Mouse (Mus musculus): ENCODE measurements around the gene Gnl3. TPM values are rescaled to one million over a fixed set of nuclear protein-coding genes. Genes with fewer than 3 reads are reported as not detected.

The Gnl3 gene
- polyA plus RNA-seq, 1 experiment from 2014 or later: 125 TPM

- Histone ChIP-seq H3K4me2 (no peak overlapping the region), H3K36me3 (peaks cover 32% of the 10 kb centered on the region), H3K4me1 (peaks cover 17% of the 10 kb centered on the region), H3K4me3 (no peak overlapping the region), H3K9ac (no peak overlapping the region), H3K9me3 (no peaks in the 10 kb centered on the region), H3K27me3 (no peaks in the 10 kb centered on the region), H3K27ac (no peak overlapping the region)
- WGBS: 89% methylated on average over 2 of the region's 2 CpGs
- ATAC-seq (ENCODE audit: insufficient number of reproducible peaks, insufficient read depth, low FRiP score, low TSS enrichment, low read depth): no peak
Observed at GRCm38 (mm10) chr14:31004527-31004926, 14.4 kb downstream of the Gnl3 start.

DNA sequence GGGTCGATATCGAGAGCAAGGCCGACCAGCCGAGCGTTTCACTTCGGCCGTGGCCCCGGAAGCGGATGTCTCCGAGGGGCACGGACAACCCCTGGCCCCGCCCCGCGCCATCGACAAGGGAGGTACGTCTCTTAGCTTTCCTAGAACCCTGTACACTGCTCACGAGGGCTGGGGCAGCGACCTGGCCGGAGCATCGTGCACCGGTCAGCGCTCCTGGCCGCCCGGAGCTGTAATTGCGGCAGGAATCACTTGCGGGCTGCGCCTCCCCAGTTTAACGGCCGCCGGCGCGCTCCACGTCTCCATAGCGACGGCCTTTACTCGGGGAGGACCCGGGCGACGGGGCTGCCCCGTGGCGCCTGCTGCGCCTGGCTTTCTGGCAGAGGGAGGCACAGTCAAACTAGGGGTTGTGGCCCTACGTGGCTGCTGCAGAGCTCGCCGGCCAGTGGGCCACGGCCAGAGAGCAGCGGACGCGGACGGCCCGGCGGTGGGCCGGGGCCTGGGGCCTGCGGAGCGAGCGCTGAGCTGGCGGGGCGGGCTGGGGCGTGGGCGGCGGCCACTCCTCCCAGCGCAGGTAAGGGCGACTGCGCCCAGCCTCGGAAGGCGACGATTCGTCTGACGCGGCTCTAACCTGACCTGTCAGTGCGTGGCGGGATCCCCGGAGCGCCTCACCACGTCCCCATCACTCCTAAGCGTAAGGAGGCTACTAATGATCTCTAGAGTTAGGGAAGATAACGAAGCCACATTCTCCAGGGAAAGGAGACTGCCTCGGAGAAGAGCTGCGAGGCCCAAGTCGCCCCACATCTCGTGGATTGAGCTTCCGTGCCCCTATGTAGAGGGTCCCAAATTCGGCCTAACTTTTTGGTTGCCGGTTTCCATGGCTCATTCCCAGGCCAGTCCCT, 17.4 kb downstream of the Gnl3 start, which contains the start of the genes Glt8d1 and Spcs1:
Gene Glt8d1 (plus strand): TSS at position 94 of the 899 bp plus-strand sequence.
Gene Spcs1 (minus strand): TSS at position 366 of the 899 bp plus-strand sequence.
- Histone ChIP-seq H3K27ac (peak within 1 kb of the TSS; percentile 92), H3K9ac (peak within 1 kb of the TSS; percentile 95), H3K9me3 (no peaks in the 10 kb centered on the region), H3K36me3 (peaks cover 25% of the 10 kb centered on the region), H3K4me3 (peak within 1 kb of the TSS; percentile 95), H3K27me3 (no peaks in the 10 kb centered on the region), H3K4me2 (peak within 1 kb of the TSS; percentile 76), H3K4me1 (peaks cover 17% of the 10 kb centered on the region)
- peak; percentile 92 for ATAC-seq (ENCODE audit: insufficient number of reproducible peaks, insufficient read depth, low FRiP score, low TSS enrichment, low read depth)
- under 1% methylated on average over 82 of the region's 84 CpGs for WGBS

GRCm38 (mm10) chr14:31000816-31001306, 18.1 kb downstream of the Gnl3 start:
- no peaks in the 10 kb centered on the region for H3K9me3 ChIP-seq
- WGBS: under 1% methylated on average over 21 of the region's 21 CpGs
- peaks cover 17% of the 10 kb centered on the region for H3K4me1 ChIP-seq
- peak overlapping the region; percentile 95 for H3K4me3 ChIP-seq
- ATAC-seq (ENCODE audit: insufficient number of reproducible peaks, insufficient read depth, low FRiP score, low TSS enrichment, low read depth): 0 out of 2 replicates have a peak, but pooled peaks have one; percentile 1
- no peaks in the 10 kb centered on the region for H3K27me3 ChIP-seq
- peaks cover 26% of the 10 kb centered on the region for H3K36me3 ChIP-seq
- peak overlapping the region; percentile 95 for H3K9ac ChIP-seq
- peak overlapping the region; percentile 92 for H3K27ac ChIP-seq
- peak overlapping the region; percentile 76 for H3K4me2 ChIP-seq

- peak overlapping the region; percentile 95 for H3K4me3 ChIP-seq
- H3K27ac ChIP-seq: no peak overlapping the region
- no peak for ATAC-seq (ENCODE audit: insufficient number of reproducible peaks, insufficient read depth, low FRiP score, low TSS enrichment, low read depth)
- peaks cover 17% of the 10 kb centered on the region for H3K4me1 ChIP-seq
- 61% methylated on average over 10 of the region's 10 CpGs for WGBS
- peak overlapping the region; percentile 95 for H3K9ac ChIP-seq
- peak overlapping the region; percentile 76 for H3K4me2 ChIP-seq
- H3K9me3 ChIP-seq: no peaks in the 10 kb centered on the region
- H3K36me3 ChIP-seq: peaks cover 24% of the 10 kb centered on the region
- no peaks in the 10 kb centered on the region for H3K27me3 ChIP-seq
Observed at GRCm38 (mm10) chr14:31000356-31000755, 18.6 kb downstream of the Gnl3 start.

GRCm38 (mm10) chr14:30996417-30996816, 22.5 kb downstream of the Gnl3 start:
- Histone ChIP-seq H3K9ac (no peak overlapping the region), H3K36me3 (peaks cover 23% of the 10 kb centered on the region), H3K27me3 (no peaks in the 10 kb centered on the region), H3K4me3 (no peak overlapping the region), H3K4me2 (no peak overlapping the region), H3K9me3 (no peaks in the 10 kb centered on the region), H3K4me1 (peaks cover 8% of the 10 kb centered on the region), H3K27ac (no peak overlapping the region)
- no peak for ATAC-seq (ENCODE audit: insufficient number of reproducible peaks, insufficient read depth, low FRiP score, low TSS enrichment, low read depth)

GRCm38 (mm10) chr14:30976222-30976621, 42.7 kb downstream of the Gnl3 start:
- Histone ChIP-seq H3K9ac (no peak overlapping the region), H3K4me1 (no peaks in the 10 kb centered on the region), H3K4me3 (no peak overlapping the region), H3K27me3 (no peaks in the 10 kb centered on the region), H3K36me3 (peaks cover 46% of the 10 kb centered on the region), H3K4me2 (no peak overlapping the region), H3K27ac (no peak overlapping the region), H3K9me3 (no peaks in the 10 kb centered on the region)
- ATAC-seq (ENCODE audit: insufficient number of reproducible peaks, insufficient read depth, low FRiP score, low TSS enrichment, low read depth): no peak
- 84% methylated on average over 3 of the region's 3 CpGs for WGBS

DNA sequence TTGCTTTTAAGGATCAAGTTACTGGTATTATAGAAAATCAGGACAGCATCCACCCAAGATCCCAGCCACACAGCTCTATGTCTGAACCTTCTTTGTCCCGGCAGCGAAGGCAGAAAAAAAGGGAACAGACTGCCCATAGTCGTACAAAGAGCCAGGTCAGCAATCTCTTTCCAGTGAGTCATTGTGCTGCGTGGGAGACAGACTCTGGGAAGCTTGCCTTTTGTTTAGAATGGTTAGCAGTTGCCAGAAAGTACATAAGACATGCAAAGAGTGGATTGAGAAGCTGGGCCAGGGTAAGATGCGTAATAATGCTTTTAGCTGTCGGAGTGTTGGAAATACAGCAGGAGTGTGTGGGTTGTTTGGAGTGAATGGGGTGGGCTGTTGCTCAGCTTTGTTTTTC, 44.7 kb downstream of the Gnl3 start:
- H3K4me2 ChIP-seq: no peak overlapping the region
- H3K4me3 ChIP-seq: no peak overlapping the region
- H3K9ac ChIP-seq: no peak overlapping the region
- H3K36me3 ChIP-seq: peaks cover 52% of the 10 kb centered on the region
- H3K27me3 ChIP-seq: no peaks in the 10 kb centered on the region
- no peaks in the 10 kb centered on the region for H3K4me1 ChIP-seq
- H3K9me3 ChIP-seq: no peaks in the 10 kb centered on the region
- no peak for ATAC-seq (ENCODE audit: insufficient number of reproducible peaks, insufficient read depth, low FRiP score, low TSS enrichment, low read depth)
- H3K27ac ChIP-seq: no peak overlapping the region
- WGBS: 73% methylated on average over 6 of the region's 6 CpGs

Other genes starting within 250 kb of the Gnl3 start
- gene Tmem110, start 193.6 kb downstream of the Gnl3 start, polyA plus RNA-seq (2015; fragmentation: Nextera tagmentation; extraction: Ambion mirVana): 28.9 and 30.7 TPM in 2 replicates
- gene Mustn1, start 140.0 kb downstream of the Gnl3 start, polyA plus RNA-seq (2015; fragmentation: Nextera tagmentation; extraction: Ambion mirVana): 2.3 and 2.4 TPM in 2 replicates
- gene Itih4, start 132.7 kb downstream of the Gnl3 start, polyA plus RNA-seq (2015; fragmentation: Nextera tagmentation; extraction: Ambion mirVana): 2.2 TPM in 1 of 2 replicates, not detected in the other
- 5.5 TPM in 1 of 2 replicates, not detected in the other for gene Itih3, start 95.4 kb downstream of the Gnl3 start, polyA plus RNA-seq (2015; fragmentation: Nextera tagmentation; extraction: Ambion mirVana)
- gene Itih1, start 75.9 kb downstream of the Gnl3 start, polyA plus RNA-seq (2015; fragmentation: Nextera tagmentation; extraction: Ambion mirVana): 0.65 TPM in 1 of 2 replicates, not detected in the other
- 15.3 TPM in 2 replicates for gene Nek4, start 67.8 kb downstream of the Gnl3 start, polyA plus RNA-seq (2015; fragmentation: Nextera tagmentation; extraction: Ambion mirVana)
- gene Glt8d1, start 17.8 kb downstream of the Gnl3 start, polyA plus RNA-seq (2015; fragmentation: Nextera tagmentation; extraction: Ambion mirVana): 65.2 and 69.2 TPM in 2 replicates
- gene Spcs1, start 17.5 kb downstream of the Gnl3 start, polyA plus RNA-seq (2015; fragmentation: Nextera tagmentation; extraction: Ambion mirVana): 409 and 417 TPM in 2 replicates
- gene Pbrm1, start within 50 bp of the Gnl3 start, polyA plus RNA-seq (2015; fragmentation: Nextera tagmentation; extraction: Ambion mirVana): 138 and 145 TPM in 2 replicates
- 72.6 and 80.7 TPM in 2 replicates for gene Smim4, start 109.8 kb upstream of the Gnl3 start, polyA plus RNA-seq (2015; fragmentation: Nextera tagmentation; extraction: Ambion mirVana)
- 298 and 330 TPM in 2 replicates for gene Nt5dc2, start 111.9 kb upstream of the Gnl3 start, polyA plus RNA-seq (2015; fragmentation: Nextera tagmentation; extraction: Ambion mirVana)
- 27.5 and 34.5 TPM in 2 replicates for gene Stab1, start 149.5 kb upstream of the Gnl3 start, polyA plus RNA-seq (2015; fragmentation: Nextera tagmentation; extraction: Ambion mirVana)
- gene Tnnc1, start 189.2 kb upstream of the Gnl3 start, polyA plus RNA-seq (2015; fragmentation: Nextera tagmentation; extraction: Ambion mirVana): 34.6 and 38.8 TPM in 2 replicates
- 415 and 428 TPM in 2 replicates for gene Nisch, start 197.8 kb upstream of the Gnl3 start, polyA plus RNA-seq (2015; fragmentation: Nextera tagmentation; extraction: Ambion mirVana)
- 1.2 and 1.3 TPM in 2 replicates for gene Sema3g, start 198.7 kb upstream of the Gnl3 start, polyA plus RNA-seq (2015; fragmentation: Nextera tagmentation; extraction: Ambion mirVana)
- 12.4 and 14.3 TPM in 2 replicates for gene Phf7, start 232.2 kb upstream of the Gnl3 start, polyA plus RNA-seq (2015; fragmentation: Nextera tagmentation; extraction: Ambion mirVana)
- gene Bap1, start 232.3 kb upstream of the Gnl3 start, polyA plus RNA-seq (2015; fragmentation: Nextera tagmentation; extraction: Ambion mirVana): 90.3 and 93.1 TPM in 2 replicates

Measured in embryonic facial prominence, embryonic 13.5 days (tissue).